Mouse (Mus musculus) liver, adult 2 months (tissue): ENCODE results near the gene Dtd2.

Experiments
- CTCF ChIP-seq: fragments of 200-500 bp; IDR thresholded peaks from 2 replicates; pipeline ENCODE4 v1.5.1; 2011; ENCODE audit warnings: low read depth, low read length, control low read depth
- POLR2A ChIP-seq: fragments of 200-500 bp; IDR thresholded peaks from 2 replicates; pipeline ENCODE4 v1.6.1; 2011; ENCODE audit warnings: low read length, control low read depth; ENCODE audit not compliant: insufficient read depth; ENCODE audit errors: extremely low read depth

GRCm38 (mm10) chr12:51947498-51947945 lies 58.8 kb downstream of the Dtd2 start:
- TF ChIP-seq CTCF (peak; percentile 15; the same call in 1 of the 2 replicates), POLR2A (no peak)
